Mouse (Mus musculus) telencephalon, adult 2 months (tissue): ENCODE results near the gene Carmil1.

Source experiments
- DNase-seq: peaks from one replicate; pipeline ENCODE4 v3.0.0-alpha.2; 2011; ENCODE audit warnings: low read depth, low spot score

The Carmil1 gene

DNA sequence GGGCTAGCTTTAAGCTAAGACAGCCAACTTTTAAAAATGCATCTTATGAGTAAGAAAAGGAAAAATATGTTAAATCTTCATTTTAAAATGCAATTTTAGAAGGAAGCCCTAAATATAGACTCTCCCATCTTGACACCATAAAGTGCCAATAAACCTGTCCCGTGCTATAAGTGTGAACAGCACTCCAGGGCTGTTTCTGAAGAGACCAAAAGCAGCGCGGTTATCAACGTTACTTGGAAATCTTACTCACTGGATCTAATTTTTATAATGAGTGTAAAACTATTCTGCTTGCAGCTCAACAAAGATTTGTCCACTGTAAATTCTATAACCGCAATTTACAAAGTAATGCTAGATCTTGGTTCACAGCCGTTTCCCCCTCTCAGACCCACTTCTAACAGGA is 232.0 kb downstream of the Carmil1 start:
- peak; percentile 40 for DNase-seq

DNA sequence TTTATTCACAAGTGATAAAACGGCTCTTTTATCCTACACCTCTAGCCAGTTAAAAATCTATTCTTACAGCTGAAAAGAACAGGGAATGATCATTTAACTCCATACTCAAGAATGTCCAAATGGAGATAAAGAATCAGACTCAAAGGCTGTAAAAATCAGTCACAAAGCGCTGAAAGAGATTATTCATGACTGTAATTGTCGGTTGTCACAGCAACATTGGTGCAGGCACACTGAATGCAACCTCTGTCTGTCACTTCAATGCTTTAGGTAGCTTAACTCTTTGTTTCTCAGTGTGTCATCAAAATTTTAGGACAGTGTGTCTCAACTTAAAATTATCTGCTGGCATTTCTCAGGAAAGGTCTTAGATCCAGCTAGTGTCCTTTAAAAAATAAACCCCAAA is 235.3 kb downstream of the Carmil1 start:
- no peak for DNase-seq

DNA sequence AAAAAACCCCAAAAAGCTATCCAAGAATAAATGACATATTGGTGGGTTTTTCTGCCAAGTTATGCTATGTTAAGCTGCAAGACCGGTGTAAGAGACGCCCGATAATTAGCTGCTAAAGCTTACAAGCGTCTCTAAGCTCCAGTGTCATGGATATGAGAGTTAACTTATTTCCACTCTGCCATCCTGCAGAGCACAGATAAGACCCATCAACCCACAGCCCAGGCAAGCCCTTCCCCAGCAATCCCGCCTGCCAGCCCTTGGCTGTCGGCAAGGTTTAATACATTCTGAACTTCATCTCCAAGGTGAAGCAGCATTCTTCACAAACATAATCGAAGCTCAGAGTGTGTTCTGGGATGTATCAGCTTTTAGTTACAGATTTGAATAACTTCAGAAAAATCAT is 240.4 kb downstream of the Carmil1 start:
- no peak for DNase-seq

GRCm38 (mm10) chr13:24037502-24037901 is 243.1 kb downstream of the Carmil1 start:
- DNase-seq = no peak

GRCm38 (mm10) chr13:24036150-24036549 is 244.4 kb downstream of the Carmil1 start:
- no peak for DNase-seq

GRCm38 (mm10) chr13:24027191-24028170 is 253.1 kb downstream of the Carmil1 start:
- no peak for DNase-seq

DNA sequence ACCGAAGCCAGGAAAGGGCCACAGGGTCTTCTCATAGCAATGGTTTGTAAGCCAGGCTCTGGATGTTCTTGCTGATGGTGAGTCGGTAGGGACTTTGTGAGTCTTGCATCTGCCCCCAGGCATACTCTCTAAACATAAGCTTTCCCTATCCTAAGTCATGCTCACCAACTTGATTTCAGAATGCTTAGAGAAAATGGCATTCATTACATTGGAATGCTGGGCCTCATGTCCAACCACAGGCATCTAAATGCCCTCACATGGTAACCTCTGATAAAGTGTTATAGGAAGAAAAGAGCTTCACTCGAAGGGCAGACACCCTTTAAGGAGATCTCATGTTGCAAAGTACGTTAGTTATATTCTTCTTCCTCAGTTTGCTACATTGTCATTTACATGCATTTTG is 262.1 kb downstream of the Carmil1 start:
- no peak for DNase-seq

DNA sequence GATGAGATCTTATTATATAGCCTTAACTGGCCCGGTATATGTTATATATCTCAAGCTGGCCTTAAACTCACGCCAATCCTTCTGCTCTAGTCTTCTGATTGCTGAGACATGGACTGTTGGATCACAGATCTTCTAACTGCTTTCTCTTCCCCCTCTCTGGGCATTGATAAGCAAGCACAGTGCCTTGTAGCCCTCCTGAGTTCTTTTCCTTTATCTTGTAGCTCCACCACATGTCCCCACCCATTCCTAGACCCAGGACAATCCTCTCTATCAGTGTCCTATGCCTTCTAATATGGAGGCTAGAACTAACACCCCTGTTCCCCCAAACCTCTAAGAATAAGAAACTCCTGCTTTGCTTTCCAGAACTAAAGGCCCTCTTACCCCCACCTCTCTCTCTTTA is 275.1 kb downstream of the Carmil1 start:
- no peak for DNase-seq

GRCm38 (mm10) chr13:24001797-24002196 is 278.8 kb downstream of the Carmil1 start:
- no peak for DNase-seq

- no peak for DNase-seq
These were observed 279.5 kb downstream of the Carmil1 start for GRCm38 (mm10) chr13:24001081-24001480.

DNA sequence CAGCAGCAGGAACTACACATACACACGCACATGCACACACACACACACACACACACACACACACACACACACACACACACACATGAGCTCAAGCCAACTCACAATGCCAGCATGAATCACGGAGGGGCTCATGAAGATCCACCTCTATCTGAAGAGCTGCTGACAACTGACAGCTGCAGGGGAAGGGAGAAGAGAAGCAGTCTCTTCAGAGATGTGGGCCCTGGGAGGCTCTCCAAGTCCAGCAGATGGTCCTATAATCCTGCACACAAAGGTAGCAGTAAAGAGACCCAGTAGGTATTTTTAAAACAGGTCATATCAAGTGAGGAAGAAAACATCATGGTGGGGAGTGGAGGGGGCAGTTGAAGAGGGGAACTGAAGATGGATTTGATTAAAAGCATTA is 281.8 kb downstream of the Carmil1 start:
- no peak for DNase-seq

GRCm38 (mm10) chr13:23994756-23995155 is 285.8 kb downstream of the Carmil1 start:
- no peak for DNase-seq

GRCm38 (mm10) chr13:23994024-23994423 is 286.6 kb downstream of the Carmil1 start:
- DNase-seq = no peak

GRCm38 (mm10) chr13:23990928-23991327 is 289.7 kb downstream of the Carmil1 start, which contains the start of gene Scgn:
Gene Scgn, minus strand, starts transcription at chr13:23991214.
- no peak for DNase-seq

GRCm38 (mm10) chr13:23990451-23990850 is 290.1 kb downstream of the Carmil1 start:
- no peak for DNase-seq

DNA sequence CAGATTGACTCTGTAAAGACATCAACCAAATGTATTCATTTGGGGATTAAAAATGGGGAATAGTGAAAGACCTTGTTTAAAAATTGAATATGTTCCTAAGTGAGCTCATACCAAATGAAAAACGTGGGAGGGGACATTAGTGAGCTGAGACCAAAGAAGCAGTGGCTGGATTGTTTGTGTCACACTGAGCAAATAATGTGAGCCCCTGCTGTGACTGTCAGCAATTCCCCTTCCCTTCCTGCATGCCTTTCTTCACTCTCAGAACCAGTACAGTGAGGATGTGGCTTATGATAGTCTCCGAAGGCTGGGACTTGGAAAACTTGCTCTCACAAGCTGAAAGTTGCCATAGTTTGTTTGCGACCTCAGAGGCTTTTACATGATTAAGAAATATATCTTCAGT is 295.5 kb downstream of the Carmil1 start:
- no peak for DNase-seq

DNA sequence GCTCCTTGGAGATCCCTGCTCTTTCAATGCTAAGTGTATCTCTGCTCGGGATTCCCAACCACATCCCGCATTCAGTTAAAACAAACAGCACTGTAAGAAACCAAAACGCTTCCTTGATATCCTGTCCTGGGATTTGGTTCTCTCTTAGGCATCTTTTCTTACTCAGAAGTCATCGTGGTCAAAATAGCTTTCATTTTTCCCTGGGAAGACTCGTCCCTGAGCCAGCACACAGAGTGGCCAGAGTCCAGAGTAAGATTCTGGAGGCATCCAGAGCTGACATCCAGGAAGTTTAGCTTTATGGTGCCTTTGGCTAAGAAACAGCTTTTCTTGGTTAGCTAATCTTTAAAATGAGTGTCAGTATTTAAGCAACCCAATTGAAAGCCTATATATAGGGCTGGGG is 308.3 kb downstream of the Carmil1 start:
- no peak for DNase-seq

DNA sequence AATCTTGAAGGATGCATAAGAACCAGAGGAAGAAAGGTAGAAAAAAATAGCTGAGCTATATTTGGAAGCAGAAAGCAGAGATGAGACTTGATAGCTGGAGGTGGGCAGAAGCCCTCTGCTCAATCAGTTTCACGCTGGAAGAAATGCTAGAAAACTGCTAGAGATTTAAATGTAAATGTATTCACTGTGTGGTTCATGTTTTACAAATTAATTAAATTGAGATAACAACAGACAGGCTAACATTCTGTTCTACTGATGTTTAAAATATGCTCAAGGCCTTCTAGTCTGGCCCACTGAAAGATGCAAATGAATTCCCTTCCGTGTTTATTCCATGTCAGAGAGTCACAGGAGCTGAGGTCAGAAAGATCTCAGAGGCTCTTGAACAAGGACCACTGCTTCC is 308.7 kb downstream of the Carmil1 start:
- DNase-seq = peak; percentile 28

DNA sequence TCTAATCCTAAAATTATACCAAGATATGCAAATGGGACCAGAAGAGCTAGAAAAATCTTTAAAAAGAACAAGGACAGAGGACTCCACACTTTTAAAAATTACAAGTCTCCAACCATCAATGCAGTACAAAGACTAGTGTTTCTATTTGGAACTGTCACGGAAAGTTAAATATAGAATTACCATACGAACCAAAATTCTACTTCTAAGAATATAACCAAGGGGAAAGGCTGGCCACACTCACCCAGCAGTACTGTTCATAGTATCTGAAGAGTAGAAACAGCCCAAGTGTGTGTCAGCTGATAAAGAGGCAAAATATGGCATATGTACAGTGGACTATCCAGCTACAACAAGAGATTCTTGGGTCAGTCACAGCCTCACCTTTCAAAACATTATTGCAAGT is 315.7 kb downstream of the Carmil1 start:
- peak; percentile 23 for DNase-seq
